27 mouse cellular contexts compared by ENCODE assay signal in genomic region chr3:32586274-32586673, GRCm38 (mm10). TPM values are rescaled to one million over a fixed set of nuclear protein-coding genes. Genes with fewer than 3 reads are reported as not detected.
DNase-seq lines count a peak whose midpoint lies in the region; ATAC-seq and TF ChIP-seq lines count a peak whose summit lies in the region.
"Had no signal": no experiment of that assay in that cellular context is flagged by ENCODE, and none has a peak within 500 bp of the region (broad histone marks: within the 10 kb centered on the region; RNA-seq: fewer than 3 reads in every experiment).

No protein-coding gene starts in this region.

- H3K27ac ChIP-seq in forebrain, postnatal 0 days (ENCODE audit: low read depth, low read length), result no peak overlapping the region
- no peak overlapping the region for H3K27ac ChIP-seq in forebrain, embryonic 10.5 days
- H3K27ac ChIP-seq in liver, postnatal 0 days (ENCODE audit: low read depth), result no peak overlapping the region
- H3K27ac ChIP-seq in liver, embryonic 11.5 days (ENCODE audit: low read depth, low read length), result no peak overlapping the region
- H3K27ac ChIP-seq in thymus, adult 2 months (ENCODE audit: control insufficient read depth, insufficient read depth, low read length), result no peak overlapping the region
- H3K27ac ChIP-seq: embryonic facial prominence, embryonic 10.5 days; forebrain, embryonic 12.5 days; heart, embryonic 15.5 days; limb, embryonic 12.5 days; liver, embryonic 15.5 days had no signal

- peaks cover 63% of the 10 kb centered on the region for H3K36me3 ChIP-seq in forebrain, postnatal 0 days (ENCODE audit: insufficient read depth)
- peaks cover 54% of the 10 kb centered on the region for H3K36me3 ChIP-seq in forebrain, embryonic 10.5 days (replicated peaks)
- peaks cover 7% of the 10 kb centered on the region; the same call in 1 of the 2 replicates for H3K36me3 ChIP-seq in liver, postnatal 0 days (replicated peaks; ENCODE audit: insufficient read depth, low read length)
- no peaks in the 10 kb centered on the region; the same call in 1 of the 2 replicates for H3K36me3 ChIP-seq in liver, embryonic 11.5 days (ENCODE audit: control insufficient read depth, insufficient read depth, low read length)
- H3K36me3 ChIP-seq in thymus, adult 2 months (ENCODE audit: control insufficient read depth, insufficient read depth, low read length), result no peaks in the 10 kb centered on the region

- TF ChIP-seq EP300 in liver, postnatal 0 days (IDR thresholded peaks at IDR 0.05; ENCODE audit: low read depth), result no peak

- TF ChIP-seq CTCF in forebrain, postnatal 0 days (IDR thresholded peaks at IDR 0.05; ENCODE audit: low read depth), result peak; percentile 10; the same call in 1 of the 2 replicates
- 0 out of 2 replicates have a peak, but pooled peaks have one; percentile 12 for TF ChIP-seq CTCF in liver, postnatal 0 days (IDR thresholded peaks at IDR 0.05; ENCODE audit: low read depth)
- no peak for TF ChIP-seq CTCF in thymus, adult 2 months (IDR thresholded peaks at IDR 0.05; ENCODE audit: borderline replicate concordance, control insufficient read depth, extremely low read depth, insufficient read depth, low read length, poor library complexity)

- 0 out of 2 replicates have a peak, but pooled peaks have one; percentile 49 for ATAC-seq in forebrain, postnatal 0 days
- ATAC-seq in liver, postnatal 0 days, result no peak
- no peak for ATAC-seq in liver, embryonic 11.5 days (replicated peaks; ENCODE audit: low FRiP score)
- ATAC-seq: hindbrain, embryonic 16.5 days; midbrain, embryonic 16.5 days had no signal

- no peak overlapping the region for H3K4me3 ChIP-seq in forebrain, postnatal 0 days (ENCODE audit: low read depth, low read length)
- H3K4me3 ChIP-seq in forebrain, embryonic 10.5 days, result no peak overlapping the region
- H3K4me3 ChIP-seq in liver, postnatal 0 days (ENCODE audit: low read depth, low read length), result no peak overlapping the region
- H3K4me3 ChIP-seq in liver, embryonic 11.5 days (ENCODE audit: low read depth, low read length), result no peak overlapping the region
- no peak overlapping the region for H3K4me3 ChIP-seq in thymus, adult 2 months (ENCODE audit: control insufficient read depth, insufficient read depth, low read length)
- H3K4me3 ChIP-seq: embryonic facial prominence, embryonic 10.5 days; forebrain, embryonic 12.5 days; heart, embryonic 15.5 days; limb, embryonic 12.5 days; liver, embryonic 15.5 days; megakaryocyte, embryonic 14.5 days had no signal

- TF ChIP-seq POLR2A in thymus, adult 2 months (IDR thresholded peaks at IDR 0.05; ENCODE audit: control insufficient read depth, extremely low read depth, insufficient read depth, low read length, poor library complexity), result no peak

- no peaks in the 10 kb centered on the region for H3K9me3 ChIP-seq in forebrain, postnatal 0 days (ENCODE audit: low read length)
- H3K9me3 ChIP-seq in forebrain, embryonic 10.5 days, result no peaks in the 10 kb centered on the region
- no peaks in the 10 kb centered on the region for H3K9me3 ChIP-seq in liver, postnatal 0 days (ENCODE audit: low read length)
- no peaks in the 10 kb centered on the region for H3K9me3 ChIP-seq in liver, embryonic 11.5 days (ENCODE audit: control insufficient read depth, low read length)
- H3K9me3 ChIP-seq: embryonic facial prominence, embryonic 10.5 days; forebrain, embryonic 12.5 days; G1E; heart, embryonic 15.5 days; limb, embryonic 12.5 days; liver, embryonic 15.5 days; megakaryocyte, embryonic 14.5 days had no signal

- no peak overlapping the region for H3K4me2 ChIP-seq in forebrain, postnatal 0 days (ENCODE audit: low read depth)
- no peak overlapping the region for H3K4me2 ChIP-seq in liver, postnatal 0 days (ENCODE audit: low read depth, low read length)
- H3K4me2 ChIP-seq in liver, embryonic 11.5 days, result no peak overlapping the region
- H3K4me2 ChIP-seq: forebrain, embryonic 12.5 days; heart, embryonic 15.5 days; limb, embryonic 12.5 days; liver, embryonic 15.5 days had no signal

- DNase-seq in forebrain, postnatal 0 days, result no peak
- DNase-seq in forebrain, embryonic 10.5 days (ENCODE audit: extremely low spot score, low spot score), result no peak
- DNase-seq in liver, postnatal 0 days, result no peak
- no peak for DNase-seq in liver, embryonic 11.5 days (ENCODE audit: low spot score)
- DNase-seq in NIH3T3 (ENCODE audit: low read depth), result peak; percentile 23
- no peak for DNase-seq in thymus, adult 2 months
- no peak for DNase-seq in embryo, embryonic 11 days
- DNase-seq: adrenal gland, adult 2 months; B cell, adult 2 months; cerebellum, adult 2 months; gastrocnemius, postnatal 10 days; heart, adult 18-20 months; heart, postnatal 4 days; kidney, adult 8-10 months; kidney, postnatal 25 days; layer of hippocampus, adult 9-11 months; lung, postnatal 14 days; right cerebral cortex, postnatal 4 days had no signal

- no peaks in the 10 kb centered on the region for H3K27me3 ChIP-seq in forebrain, postnatal 0 days (ENCODE audit: insufficient read depth, low read length)
- no peaks in the 10 kb centered on the region for H3K27me3 ChIP-seq in forebrain, embryonic 10.5 days (ENCODE audit: poor library complexity, severe bottlenecking)
- no peaks in the 10 kb centered on the region for H3K27me3 ChIP-seq in liver, postnatal 0 days (ENCODE audit: insufficient read depth, low read length)
- no peaks in the 10 kb centered on the region for H3K27me3 ChIP-seq in liver, embryonic 11.5 days (replicated peaks; ENCODE audit: control insufficient read depth, insufficient read depth, low read length)
- H3K27me3 ChIP-seq in thymus, adult 2 months (ENCODE audit: control insufficient read depth, insufficient read depth, low read length), result no peaks in the 10 kb centered on the region
- H3K27me3 ChIP-seq: forebrain, embryonic 12.5 days; heart, embryonic 15.5 days; limb, embryonic 12.5 days; liver, embryonic 15.5 days; megakaryocyte, embryonic 14.5 days had no signal

- 96% methylated on average over 3 of the region's 3 CpGs for WGBS in forebrain, postnatal 0 days
- WGBS in forebrain, embryonic 10.5 days, result 89% methylated on average over 3 of the region's 3 CpGs
- WGBS in liver, postnatal 0 days (ENCODE audit: insufficient replicate concordance), result 83% methylated on average over 3 of the region's 3 CpGs
- 86% methylated on average over 3 of the region's 3 CpGs for WGBS in liver, embryonic 11.5 days
- WGBS in thymus, adult 2 months, result 96% methylated on average over 3 of the region's 3 CpGs

- H3K9ac ChIP-seq in forebrain, postnatal 0 days, result no peak overlapping the region
- no peak overlapping the region for H3K9ac ChIP-seq in liver, postnatal 0 days (replicated peaks)
- H3K9ac ChIP-seq in liver, embryonic 11.5 days (ENCODE audit: low read depth, low read length), result no peak overlapping the region
- H3K9ac ChIP-seq: forebrain, embryonic 12.5 days; heart, embryonic 15.5 days; limb, embryonic 12.5 days; liver, embryonic 15.5 days had no signal

- no peaks in the 10 kb centered on the region for H3K4me1 ChIP-seq in forebrain, postnatal 0 days (ENCODE audit: insufficient read depth)
- H3K4me1 ChIP-seq in forebrain, embryonic 10.5 days, result no peaks in the 10 kb centered on the region
- no peaks in the 10 kb centered on the region for H3K4me1 ChIP-seq in liver, postnatal 0 days (ENCODE audit: insufficient read depth)
- no peaks in the 10 kb centered on the region for H3K4me1 ChIP-seq in liver, embryonic 11.5 days (replicated peaks; ENCODE audit: control insufficient read depth, insufficient read depth, low read length)
- no peaks in the 10 kb centered on the region for H3K4me1 ChIP-seq in thymus, adult 2 months (replicated peaks; ENCODE audit: control insufficient read depth, insufficient read depth, low read length)
- H3K4me1 ChIP-seq: embryonic facial prominence, embryonic 10.5 days; forebrain, embryonic 12.5 days; heart, embryonic 15.5 days; limb, embryonic 12.5 days; liver, embryonic 15.5 days had no signal

RNA-seq across cellular contexts. Expression of gene Gnb4, which starts 30.1 kb away (rescaled TPM):
- total RNA-seq in forebrain, postnatal 0 days (2014; rRNA removed), result 125 and 135 TPM in 2 replicates
- polyA plus RNA-seq in forebrain, postnatal 0 days (2015; fragmentation: Nextera tagmentation; extraction: Ambion mirVana), result 131 and 136 TPM in 2 replicates
- 36.7 and 38.4 TPM in 2 replicates for polyA plus RNA-seq in forebrain, embryonic 10.5 days (2016; fragmentation: Nextera tagmentation; extraction: Ambion mirVana)
- 6.6 and 6.7 TPM in 2 replicates for polyA plus RNA-seq in liver, postnatal 0 days (2015; fragmentation: Nextera tagmentation; extraction: Ambion mirVana)
- 24.9 and 27.2 TPM in 2 replicates for polyA plus RNA-seq in liver, embryonic 11.5 days (2014; fragmentation: Nextera tagmentation; extraction: Ambion mirVana)
- polyA plus RNA-seq in thymus, adult 2 months (2012; rRNA removed), result 35.1 and 42.2 TPM in 2 replicates

RNA-seq across cellular contexts. Expression of gene Mfn1, which starts 57.0 kb away (rescaled TPM):
- 28.4 and 52.6 TPM in 2 replicates for total RNA-seq in forebrain, postnatal 0 days (2014; rRNA removed)
- polyA plus RNA-seq in forebrain, postnatal 0 days (2015; fragmentation: Nextera tagmentation; extraction: Ambion mirVana), result 17.8 and 30.1 TPM in 2 replicates
- polyA plus RNA-seq in forebrain, embryonic 10.5 days (2016; fragmentation: Nextera tagmentation; extraction: Ambion mirVana), result 27.2 and 29.6 TPM in 2 replicates
- 19.5 and 21.7 TPM in 2 replicates for polyA plus RNA-seq in liver, postnatal 0 days (2015; fragmentation: Nextera tagmentation; extraction: Ambion mirVana)
- polyA plus RNA-seq in liver, embryonic 11.5 days (2014; fragmentation: Nextera tagmentation; extraction: Ambion mirVana), result 32.7 and 36.6 TPM in 2 replicates
- 7.2 and 9.6 TPM in 2 replicates for polyA plus RNA-seq in thymus, adult 2 months (2012; rRNA removed)
